Mouse (Mus musculus) neural tube, embryonic 14.5 days (tissue): ENCODE data around the gene Csrnp3. TPM values are rescaled to one million over a fixed set of nuclear protein-coding genes. Genes with fewer than 3 reads are reported as not detected.

Experiments
- ATAC-seq: fragments of 200-750 bp; cut with Nextera tagmentation; 2 replicates; pipeline ENCODE4 v1.8.0; 2017; ENCODE audit warnings: low read depth, mild to moderate bottlenecking, moderate TSS enrichment, moderate library complexity
- H3K27ac ChIP-seq: fragments of 300-500 bp; sonication (generic); 2 replicates; pipeline ENCODE4 v1.5.1; 2014; ENCODE audit warnings: low read depth, mild to moderate bottlenecking, control low read depth, low read length, moderate library complexity, mixed read lengths
- H3K27me3 ChIP-seq: fragments of 300-500 bp; sonication (generic); 2 replicates; pipeline ENCODE4 v1.6.1; 2014; ENCODE audit warnings: low read length; ENCODE audit not compliant: control insufficient read depth, insufficient read depth
- H3K36me3 ChIP-seq: fragments of 300-500 bp; sonication (generic); 2 replicates; pipeline ENCODE4 v1.6.1; 2014; ENCODE audit warnings: low read length, mixed read lengths; ENCODE audit not compliant: control insufficient read depth, insufficient read depth
- H3K4me1 ChIP-seq: fragments of 300-500 bp; sonication (generic); 2 replicates; pipeline ENCODE4 v1.6.1; 2014; ENCODE audit warnings: low read length; ENCODE audit not compliant: control insufficient read depth, insufficient read depth
- H3K4me2 ChIP-seq: fragments of 300-500 bp; sonication (generic); 2 replicates; pipeline ENCODE4 v1.6.1; 2014; ENCODE audit warnings: mild to moderate bottlenecking, low read depth, low read length, control low read depth
- H3K4me3 ChIP-seq: fragments of 300-500 bp; sonication (generic); 2 replicates; pipeline ENCODE4 v1.5.1; 2014; ENCODE audit warnings: low read depth, low read length, control low read depth, mixed read lengths
- H3K9ac ChIP-seq: fragments of 300-500 bp; sonication (generic); replicated peaks from 2 replicates; pipeline ENCODE4 v1.6.1; 2014; ENCODE audit warnings: low read depth, mild to moderate bottlenecking, control low read depth, low read length, mixed read lengths
- H3K9me3 ChIP-seq: fragments of 300-500 bp; sonication (generic); 2 replicates; pipeline ENCODE4 v1.6.1; 2016; ENCODE audit warnings: low read length; ENCODE audit not compliant: control insufficient read depth
- WGBS: fragments of 180-500 bp; shearing (Covaris S2); extraction: QIAGEN DNeasy Blood & Tissue Kit; methylation state at CpG from one replicate; pipeline ENCODE4 v1.1.7; 2014; 5-methylcytosine and 5-hydroxymethylcytosine counted together
- polyA plus RNA-seq: library from polyadenylated mRNA; unstranded; fragments of >200 nt; fragmentation: Nextera tagmentation; extraction: Ambion mirVana; gene quantifications from 2 replicates; pipeline ENCODE4 v1.2.1, GENCODE M21; 2014

The Csrnp3 gene
- polyA plus RNA-seq, 1 experiment from 2014 or later = 96.7 TPM

DNA sequence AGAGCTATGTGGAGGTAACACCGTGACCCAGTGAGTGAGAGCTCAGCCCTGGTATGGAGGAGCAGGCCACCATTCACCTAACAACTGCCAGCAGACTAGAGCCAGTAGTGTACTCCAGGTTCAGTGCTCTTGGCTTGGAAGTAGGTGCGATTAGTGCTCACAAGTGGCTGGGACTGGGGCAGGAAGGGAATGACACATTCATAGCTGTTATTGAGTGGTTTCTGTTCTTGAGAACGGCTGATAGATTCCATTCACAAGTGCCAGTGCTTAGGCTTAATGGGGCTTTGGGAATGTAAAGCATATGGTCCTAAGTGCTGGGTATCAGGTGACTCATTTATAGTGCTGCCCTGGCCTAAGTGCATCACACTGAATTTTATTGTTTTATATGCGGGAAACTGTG, 136.4 kb downstream of the Csrnp3 start:
- H3K4me2 ChIP-seq = no peak overlapping the region
- 32% methylated on average over 4 of the region's 4 CpGs for WGBS
- no peak overlapping the region for H3K27ac ChIP-seq

DNA sequence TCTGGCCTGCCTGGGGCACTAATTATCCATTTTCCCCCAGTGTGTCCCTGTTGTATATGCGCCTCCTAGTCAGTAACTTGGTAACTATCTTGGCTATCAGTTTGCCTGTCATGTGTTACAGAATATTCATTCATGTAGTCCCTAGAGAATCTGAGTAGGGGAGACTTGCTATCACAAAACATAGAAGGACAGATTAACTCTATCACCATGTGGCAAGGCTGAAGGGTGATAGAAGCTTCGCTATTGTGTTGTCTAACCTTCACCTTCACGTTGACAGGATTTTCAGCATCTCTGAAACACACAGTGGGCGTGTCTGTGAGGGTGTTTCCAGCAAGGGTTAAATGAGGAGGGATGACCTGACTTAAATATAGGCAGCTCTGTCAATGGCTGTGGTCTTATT, 140.1 kb downstream of the Csrnp3 start:
- H3K36me3 ChIP-seq = no peaks in the 10 kb centered on the region
- H3K9me3 ChIP-seq = no peaks in the 10 kb centered on the region
- no peak for ATAC-seq
- H3K4me1 ChIP-seq = 0 out of 2 replicates have a peak, but pooled peaks cover 8% of the 10 kb centered on the region
- WGBS = 72% methylated on average over 4 of the region's 4 CpGs
- no peak overlapping the region for H3K4me3 ChIP-seq
- no peaks in the 10 kb centered on the region for H3K27me3 ChIP-seq
- no peak overlapping the region for H3K4me2 ChIP-seq
- no peak overlapping the region for H3K27ac ChIP-seq
- H3K9ac ChIP-seq = no peak overlapping the region

More for the DNA sequence above, 136.4 kb downstream of the Csrnp3 start:
- Histone ChIP-seq H3K4me1 (peaks cover 26% of the 10 kb centered on the region), H3K27me3 (no peaks in the 10 kb centered on the region), H3K36me3 (no peaks in the 10 kb centered on the region), H3K9ac (no peak overlapping the region), H3K9me3 (no peaks in the 10 kb centered on the region), H3K4me3 (no peak overlapping the region)
- ATAC-seq = peak; percentile 42; the same call in 1 of the 2 replicates

DNA sequence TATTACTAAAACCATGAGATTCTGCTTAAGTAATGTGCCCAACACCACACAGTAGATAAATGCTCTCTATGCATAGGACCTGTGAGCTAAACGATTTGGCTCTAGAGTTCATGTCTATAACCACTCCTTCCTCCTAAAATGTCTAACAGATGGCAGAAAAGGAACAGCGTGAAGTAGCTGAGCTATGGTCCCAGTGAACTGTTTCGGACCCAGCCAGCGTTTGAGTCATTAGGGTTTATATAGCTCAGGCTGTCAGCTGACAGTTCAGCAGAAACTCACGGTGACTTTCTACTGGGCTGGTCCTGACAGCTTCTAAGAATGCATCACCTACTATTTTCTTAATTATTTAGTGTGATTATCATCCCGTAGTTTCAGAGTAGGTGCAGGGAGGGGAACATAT, 141.5 kb downstream of the Csrnp3 start:
- Histone ChIP-seq H3K4me2 (no peak overlapping the region), H3K27ac (no peak overlapping the region), H3K4me3 (no peak overlapping the region), H3K4me1 (no peaks in the 10 kb centered on the region), H3K9ac (no peak overlapping the region), H3K36me3 (no peaks in the 10 kb centered on the region), H3K9me3 (no peaks in the 10 kb centered on the region), H3K27me3 (no peaks in the 10 kb centered on the region)
- ATAC-seq = 0 out of 2 replicates have a peak, but pooled peaks have one; percentile 12
- WGBS = 54% methylated on average over 6 of the region's 6 CpGs

DNA sequence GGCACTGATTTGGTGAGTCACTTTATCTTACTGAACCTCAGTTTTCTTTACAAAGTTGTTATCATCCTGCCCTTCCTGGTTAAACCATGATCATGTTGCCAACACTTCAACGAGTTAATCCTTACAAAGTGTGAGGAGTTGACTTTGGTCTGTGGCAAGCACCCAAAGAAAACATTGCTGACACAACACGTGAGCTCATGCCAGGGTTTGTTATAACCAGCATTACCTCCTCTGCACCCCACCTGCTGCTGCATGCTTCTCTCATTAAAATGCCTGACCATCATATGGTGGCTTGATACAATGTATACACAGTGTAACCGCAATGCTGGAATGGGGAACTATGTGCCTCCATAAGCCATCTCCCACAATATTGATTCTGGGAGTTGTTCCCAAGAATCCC, 142.0 kb downstream of the Csrnp3 start:
- WGBS = 75% methylated on average over 3 of the region's 3 CpGs
- H3K9ac ChIP-seq = no peak overlapping the region
- no peak overlapping the region for H3K4me2 ChIP-seq
- no peaks in the 10 kb centered on the region for H3K9me3 ChIP-seq
- H3K27ac ChIP-seq = no peak overlapping the region
- no peak for ATAC-seq
- H3K4me3 ChIP-seq = no peak overlapping the region
- peaks cover 4% of the 10 kb centered on the region for H3K4me1 ChIP-seq
- no peaks in the 10 kb centered on the region for H3K36me3 ChIP-seq
- H3K27me3 ChIP-seq = no peaks in the 10 kb centered on the region

DNA sequence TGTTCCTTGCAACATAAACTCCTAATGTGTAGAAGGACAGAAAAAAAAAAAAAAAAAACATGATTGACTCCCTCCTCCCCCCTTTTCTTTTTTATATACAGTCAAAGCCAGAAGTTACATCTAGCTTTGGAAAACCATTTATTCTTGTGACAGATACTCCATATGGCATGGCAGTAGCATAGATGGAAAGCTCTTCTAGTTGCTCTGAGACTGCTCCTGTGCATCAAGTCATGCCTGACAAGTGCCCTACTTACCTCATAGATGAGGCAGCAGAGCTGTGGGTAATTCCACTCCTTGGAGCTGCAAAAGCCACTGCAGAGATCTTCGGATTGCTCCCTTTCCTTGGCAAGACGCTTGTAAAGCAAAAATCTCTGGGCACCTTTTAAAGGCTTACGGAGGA, 143.2 kb downstream of the Csrnp3 start:
- no peak overlapping the region for H3K4me2 ChIP-seq
- H3K36me3 ChIP-seq = no peaks in the 10 kb centered on the region
- no peaks in the 10 kb centered on the region for H3K27me3 ChIP-seq
- H3K9ac ChIP-seq = no peak overlapping the region
- 84% methylated on average over 3 of the region's 3 CpGs for WGBS
- no peaks in the 10 kb centered on the region for H3K9me3 ChIP-seq
- no peak overlapping the region for H3K4me3 ChIP-seq
- peaks cover 14% of the 10 kb centered on the region for H3K4me1 ChIP-seq
- H3K27ac ChIP-seq = no peak overlapping the region
- ATAC-seq = no peak

DNA sequence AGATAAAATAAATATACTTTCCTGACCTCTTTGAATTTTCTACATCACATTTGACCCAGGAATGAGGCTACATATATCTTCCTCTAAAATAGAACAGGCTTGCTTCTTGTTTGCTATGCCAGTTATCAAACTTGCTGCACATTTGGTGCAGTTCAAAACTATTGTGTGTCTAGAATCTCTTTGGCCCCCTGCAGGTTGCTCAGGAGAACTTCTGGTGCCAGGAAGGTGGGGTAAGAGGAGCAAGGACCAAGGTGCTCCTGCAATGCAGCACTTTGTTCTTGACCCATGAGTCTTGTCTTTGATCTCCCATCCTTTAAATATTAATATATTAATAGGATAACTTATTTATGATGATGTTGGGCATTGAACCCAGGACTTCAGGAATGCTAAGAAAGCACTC, 144.5 kb downstream of the Csrnp3 start:
- no peaks in the 10 kb centered on the region for H3K27me3 ChIP-seq
- H3K27ac ChIP-seq = no peak overlapping the region
- H3K9ac ChIP-seq = no peak overlapping the region
- no peaks in the 10 kb centered on the region for H3K9me3 ChIP-seq
- ATAC-seq = no peak
- H3K36me3 ChIP-seq = no peaks in the 10 kb centered on the region
- H3K4me3 ChIP-seq = no peak overlapping the region
- no peak overlapping the region for H3K4me2 ChIP-seq
- H3K4me1 ChIP-seq = peaks cover 18% of the 10 kb centered on the region

DNA sequence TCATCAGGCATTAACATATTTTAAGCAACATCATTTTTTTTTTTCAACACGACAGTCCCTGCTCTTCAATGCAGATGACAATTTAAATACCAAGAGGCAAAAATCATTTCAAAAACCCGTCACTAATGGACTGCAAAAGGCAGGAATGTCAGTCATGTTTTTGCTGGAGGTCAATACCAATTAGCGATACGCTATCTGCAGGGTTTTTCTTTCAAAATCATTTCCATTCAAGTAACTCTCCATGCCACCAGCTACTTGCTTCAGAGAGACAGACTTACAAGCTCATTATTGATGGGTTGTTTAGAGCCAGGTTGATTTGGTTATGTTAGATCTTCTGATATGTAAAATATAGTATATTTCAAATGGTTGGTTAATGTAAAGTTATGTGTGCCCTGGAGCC, 145.2 kb downstream of the Csrnp3 start:
- peaks cover 24% of the 10 kb centered on the region for H3K4me1 ChIP-seq
- no peak for ATAC-seq

DNA sequence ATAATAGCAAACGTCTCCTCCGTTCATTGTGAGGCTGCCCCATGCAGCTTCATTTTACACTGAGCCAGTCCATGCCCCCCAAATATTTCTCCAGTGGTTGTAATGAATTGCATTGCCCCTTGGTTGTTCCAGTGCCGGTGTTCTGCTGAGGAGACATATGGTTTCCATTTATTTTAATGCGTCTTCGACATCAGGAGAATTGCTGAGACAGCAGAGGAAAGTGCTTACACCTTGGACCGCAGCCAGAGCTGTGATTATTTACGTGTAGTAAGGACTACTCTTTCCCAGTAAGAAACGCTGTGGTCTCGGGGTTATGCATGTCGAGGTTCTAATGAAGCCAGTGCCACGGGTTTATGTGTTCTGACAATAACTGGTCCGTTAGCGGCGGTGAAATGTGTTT, 147.8 kb downstream of the Csrnp3 start:
- no peak overlapping the region for H3K4me3 ChIP-seq

More for the DNA sequence above, 145.2 kb downstream of the Csrnp3 start:
- H3K4me3 ChIP-seq = no peak overlapping the region
- no peak overlapping the region for H3K4me2 ChIP-seq
- no peak overlapping the region for H3K27ac ChIP-seq
- H3K9me3 ChIP-seq = no peaks in the 10 kb centered on the region
- no peaks in the 10 kb centered on the region for H3K27me3 ChIP-seq
- WGBS = 60% methylated on average over 4 of the region's 4 CpGs
- H3K9ac ChIP-seq = no peak overlapping the region
- no peaks in the 10 kb centered on the region for H3K36me3 ChIP-seq

DNA sequence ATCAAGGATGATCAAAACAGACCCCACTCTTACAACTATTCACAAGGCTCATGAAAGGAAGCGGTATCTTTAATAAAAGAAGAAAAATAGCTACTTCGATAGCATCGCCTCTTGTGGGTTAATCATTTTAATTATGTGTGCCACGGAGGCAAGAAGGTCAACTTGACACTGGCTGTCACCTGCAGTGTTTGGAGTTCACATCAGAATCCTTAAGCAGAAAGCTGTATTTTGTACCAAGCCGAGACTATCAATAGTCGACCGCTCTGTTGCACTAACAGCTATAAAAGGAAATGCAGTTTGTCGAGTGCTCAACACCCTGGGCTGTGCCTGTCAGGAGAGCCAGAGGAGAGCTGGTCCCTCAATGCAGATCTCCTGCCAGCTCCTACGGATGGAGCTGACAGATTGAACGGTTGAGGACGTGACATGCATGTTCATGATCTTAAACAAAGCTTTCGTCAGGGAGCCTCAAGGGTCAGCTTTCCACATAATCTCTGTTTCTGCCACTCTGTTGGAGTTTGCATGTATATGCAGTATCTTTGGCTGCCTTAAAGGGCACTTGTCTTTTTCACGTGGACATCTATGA, 149.4 kb downstream of the Csrnp3 start:
- Histone ChIP-seq H3K27me3 (no peaks in the 10 kb centered on the region), H3K4me1 (peaks cover 26% of the 10 kb centered on the region), H3K9me3 (no peaks in the 10 kb centered on the region), H3K27ac (peak overlapping the region; percentile 78), H3K4me3 (no peak overlapping the region), H3K36me3 (no peaks in the 10 kb centered on the region), H3K9ac (peak overlapping the region; percentile 17; the same call in 1 of the 2 replicates), H3K4me2 (peak overlapping the region; percentile 23; the same call in 1 of the 2 replicates)
- 14% methylated on average over 13 of the region's 13 CpGs for WGBS
- peak; percentile 83; the same call in 1 of the 2 replicates for ATAC-seq

More for the DNA sequence above, 147.8 kb downstream of the Csrnp3 start:
- H3K27me3 ChIP-seq = no peaks in the 10 kb centered on the region
- H3K27ac ChIP-seq = peak overlapping the region; percentile 83
- no peaks in the 10 kb centered on the region for H3K36me3 ChIP-seq
- 0 out of 2 replicates have a peak overlapping the region, but pooled peaks have one; percentile 13 for H3K9ac ChIP-seq
- peak; percentile 78 for ATAC-seq
- H3K4me2 ChIP-seq = peak overlapping the region; percentile 26
- 13% methylated on average over 14 of the region's 14 CpGs for WGBS
- no peaks in the 10 kb centered on the region for H3K9me3 ChIP-seq
- peaks cover 24% of the 10 kb centered on the region for H3K4me1 ChIP-seq
